Mouse (Mus musculus) inflammation-experienced regulatory T-cells, adult 16 weeks (primary cell): ENCODE measurements around the gene Gm21887. TPM values are rescaled to one million over a fixed set of nuclear protein-coding genes. Genes with fewer than 3 reads are reported as not detected.

ENCODE experiments used
- polyA plus RNA-seq: library from polyadenylated mRNA; unstranded; fragments of 100-300 nt; shearing (Covaris generic); gene quantifications from one replicate; pipeline ENCODE4 v1.2.1, GENCODE M21; 2017

Gm21887 gene
- polyA plus RNA-seq: 30.4 TPM

GRCm38 (mm10) chrX:170009016-170009750 lies at the start of gene Gm21887:
Gene Gm21887, plus strand, starts transcription at chrX:170009659.

Other genes starting within 250 kb of the Gm21887 start
- not detected for gene 4933400A11Rik, start 230.0 kb upstream of the Gm21887 start, polyA plus RNA-seq